Mouse (Mus musculus) megakaryocyte, embryonic 14.5 days (primary cell): ENCODE data around the gene Unc79.

ENCODE experiments used
- FLI1 ChIP-seq: IDR thresholded peaks from 2 replicates; pipeline ENCODE4 v1.6.1; 2012; ENCODE audit warnings: low read length, inconsistent platforms, mixed read lengths
- GATA1 ChIP-seq: IDR thresholded peaks from 3 replicates; pipeline ENCODE4 v1.6.1; 2012; ENCODE audit warnings: mixed read lengths, low read length, inconsistent platforms, borderline replicate concordance

DNA sequence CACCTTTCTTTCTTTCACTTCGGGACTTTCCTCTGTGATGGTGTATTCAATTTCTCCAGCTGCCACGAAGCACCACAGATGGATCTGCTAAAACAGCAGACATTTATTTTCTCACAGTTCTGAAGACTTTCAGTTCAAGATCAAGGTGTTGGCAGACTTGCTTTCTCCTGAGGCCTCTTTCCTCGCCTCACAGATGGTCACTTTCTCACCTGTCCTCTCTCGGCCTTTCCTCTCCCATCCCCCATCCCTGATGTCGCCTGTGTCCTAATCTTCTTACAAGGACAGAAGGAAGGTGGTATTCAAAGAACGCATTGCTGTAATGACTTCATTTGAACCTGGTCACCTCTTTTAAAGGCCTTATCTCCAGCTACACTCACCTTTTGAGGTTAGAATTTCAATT, 39.1 kb downstream of the Unc79 start:
- no peak for TF ChIP-seq GATA1
- no peak for TF ChIP-seq FLI1
